Mouse (Mus musculus): ENCODE measurements around the gene Krt78. TPM values are rescaled to one million over a fixed set of nuclear protein-coding genes. Genes with fewer than 3 reads are reported as not detected.

The Krt78 gene
- polyA plus RNA-seq, 1 experiment from 2014 or later: not detected

- DNase-seq (ENCODE audit: low spot score): no peak
- Histone ChIP-seq H3K27ac (no peak overlapping the region), H3K4me1 (replicated peaks) (peaks cover 7% of the 10 kb centered on the region), H3K4me3 (no peak overlapping the region), H3K27me3 (ENCODE audit: insufficient read depth, poor library complexity, severe bottlenecking) (no peaks in the 10 kb centered on the region), H3K9me3 (no peaks in the 10 kb centered on the region), H3K36me3 (no peaks in the 10 kb centered on the region)
- 71% methylated on average over 2 of the region's 2 CpGs for WGBS
These were observed 38.0 kb downstream of the Krt78 start for GRCm38 (mm10) chr15:101916072-101916471.

- no peak overlapping the region for H3K4me3 ChIP-seq
- 85% methylated on average over 5 of the region's 5 CpGs for WGBS
- no peaks in the 10 kb centered on the region for H3K9me3 ChIP-seq
- DNase-seq (ENCODE audit: low spot score): no peak
- 0 out of 2 replicates have a peak, but pooled peaks cover 6% of the 10 kb centered on the region for H3K4me1 ChIP-seq (replicated peaks)
- no peaks in the 10 kb centered on the region for H3K36me3 ChIP-seq
- no peaks in the 10 kb centered on the region for H3K27me3 ChIP-seq (ENCODE audit: insufficient read depth, poor library complexity, severe bottlenecking)
- H3K27ac ChIP-seq: no peak overlapping the region
These were observed 49.2 kb downstream of the Krt78 start for GRCm38 (mm10) chr15:101904849-101905248.

GRCm38 (mm10) chr15:101902171-101903149 lies 51.6 kb downstream of the Krt78 start:
- DNase-seq (ENCODE audit: low spot score): no peak
- no peaks in the 10 kb centered on the region for H3K9me3 ChIP-seq
- no peaks in the 10 kb centered on the region for H3K27me3 ChIP-seq (ENCODE audit: insufficient read depth, poor library complexity, severe bottlenecking)
- 68% methylated on average over 12 of the region's 12 CpGs for WGBS
- H3K27ac ChIP-seq: no peak overlapping the region
- H3K4me1 ChIP-seq (replicated peaks): 0 out of 2 replicates have a peak, but pooled peaks cover 6% of the 10 kb centered on the region
- H3K36me3 ChIP-seq: no peaks in the 10 kb centered on the region
- no peak overlapping the region for H3K4me3 ChIP-seq

Other genes with a start within 250 kb of the Krt78 start
- 0.16 and 2.1 TPM in 2 replicates for gene Krt5, start 241.4 kb downstream of the Krt78 start, polyA plus RNA-seq (2016; fragmentation: Nextera tagmentation; extraction: Ambion mirVana)
- gene Krt71, start 211.2 kb downstream of the Krt78 start, polyA plus RNA-seq (2016; fragmentation: Nextera tagmentation; extraction: Ambion mirVana): not detected in 2 replicates
- gene Krt72, start 167.8 kb downstream of the Krt78 start, polyA plus RNA-seq (2016; fragmentation: Nextera tagmentation; extraction: Ambion mirVana): not detected in 2 replicates
- not detected in 2 replicates for gene Krt73, start 151.9 kb downstream of the Krt78 start, polyA plus RNA-seq (2016; fragmentation: Nextera tagmentation; extraction: Ambion mirVana)
- not detected in 2 replicates for gene Krt2, start 136.1 kb downstream of the Krt78 start, polyA plus RNA-seq (2016; fragmentation: Nextera tagmentation; extraction: Ambion mirVana)
- gene Krt1, start 103.5 kb downstream of the Krt78 start, polyA plus RNA-seq (2016; fragmentation: Nextera tagmentation; extraction: Ambion mirVana): 0.83 and 2.0 TPM in 2 replicates
- not detected in 2 replicates for gene Krt77, start 84.6 kb downstream of the Krt78 start, polyA plus RNA-seq (2016; fragmentation: Nextera tagmentation; extraction: Ambion mirVana)
- not detected in 2 replicates for gene Krt76, start 61.4 kb downstream of the Krt78 start, polyA plus RNA-seq (2016; fragmentation: Nextera tagmentation; extraction: Ambion mirVana)
- gene Krt4, start 29.6 kb downstream of the Krt78 start, polyA plus RNA-seq (2016; fragmentation: Nextera tagmentation; extraction: Ambion mirVana): not detected in 2 replicates
- 0.18 TPM in 1 of 2 replicates, not detected in the other for gene Krt79, start 14.0 kb downstream of the Krt78 start, polyA plus RNA-seq (2016; fragmentation: Nextera tagmentation; extraction: Ambion mirVana)
- 43.1 and 55.5 TPM in 2 replicates for gene Krt8, start 50.2 kb upstream of the Krt78 start, polyA plus RNA-seq (2016; fragmentation: Nextera tagmentation; extraction: Ambion mirVana)
- 38.6 and 53.5 TPM in 2 replicates for gene Krt18, start 73.9 kb upstream of the Krt78 start, polyA plus RNA-seq (2016; fragmentation: Nextera tagmentation; extraction: Ambion mirVana)
- gene Eif4b, start 119.5 kb upstream of the Krt78 start, polyA plus RNA-seq (2016; fragmentation: Nextera tagmentation; extraction: Ambion mirVana): 80.4 and 122 TPM in 2 replicates
- 11.8 and 13.8 TPM in 2 replicates for gene Tns2, start 146.1 kb upstream of the Krt78 start, polyA plus RNA-seq (2016; fragmentation: Nextera tagmentation; extraction: Ambion mirVana)
- gene Spryd3, start 181.9 kb upstream of the Krt78 start, polyA plus RNA-seq (2016; fragmentation: Nextera tagmentation; extraction: Ambion mirVana): 14.6 and 17.6 TPM in 2 replicates
- 0.20 TPM in 1 of 2 replicates, not detected in the other for gene Igfbp6, start 190.1 kb upstream of the Krt78 start, polyA plus RNA-seq (2016; fragmentation: Nextera tagmentation; extraction: Ambion mirVana)
- 0.35 and 0.38 TPM in 2 replicates for gene Soat2, start 196.2 kb upstream of the Krt78 start, polyA plus RNA-seq (2016; fragmentation: Nextera tagmentation; extraction: Ambion mirVana)
- 61.8 and 67.1 TPM in 2 replicates for gene Zfp740, start 249.0 kb upstream of the Krt78 start, polyA plus RNA-seq (2016; fragmentation: Nextera tagmentation; extraction: Ambion mirVana)

Data from hindbrain, embryonic 10.5 days (tissue).